Mouse (Mus musculus) activated CD4-positive, CD25-positive, alpha-beta regulatory T cell, adult 9 weeks (primary cell): ENCODE data around the gene Gm45716. TPM values are rescaled to one million over a fixed set of nuclear protein-coding genes. Genes with fewer than 3 reads are reported as not detected.

ENCODE experiments used
- polyA plus RNA-seq: library from polyadenylated mRNA; unstranded; fragments of 100-300 nt; shearing (Covaris generic); gene quantifications from one replicate; pipeline ENCODE4 v1.2.1, GENCODE M21; 2017

Gm45716 gene
- polyA plus RNA-seq: 6.4 TPM

GRCm38 (mm10) chr11:90187441-90187840 lies at the start of gene Gm45716:
Gene Gm45716 (plus strand): TSS chr11:90187683.

GRCm38 (mm10) chr11:90249025-90249650 lies 61.7 kb downstream of the Gm45716 start, which contains the start of gene Mmd:
Gene Mmd (plus strand): TSS chr11:90249456.

Other genes with a start within 250 kb of the Gm45716 start
- 11.4 TPM for gene Pctp, start 184.8 kb upstream of the Gm45716 start, polyA plus RNA-seq
- gene Tmem100, start 157.3 kb upstream of the Gm45716 start, polyA plus RNA-seq: not detected
- 43.1 TPM for gene Mmd, start 61.8 kb downstream of the Gm45716 start, polyA plus RNA-seq
- 0.23 TPM for gene Hlf, start 203.2 kb downstream of the Gm45716 start, polyA plus RNA-seq